ENCODE assay signal across 17 mouse cellular contexts in genomic region chr5:103771380-103771779, GRCm38 (mm10).
DNase-seq lines count a peak whose midpoint lies in the region; ATAC-seq and TF ChIP-seq lines count a peak whose summit lies in the region.
"Had no signal": no experiment of that assay in that cellular context is flagged by ENCODE, and none has a peak within 500 bp of the region (broad histone marks: within the 10 kb centered on the region; RNA-seq: fewer than 3 reads in every experiment).

No protein-coding gene starts in this region.

- H3K9me3 ChIP-seq in forebrain, embryonic 12.5 days = no peaks in the 10 kb centered on the region
- no peaks in the 10 kb centered on the region for H3K9me3 ChIP-seq in forebrain, embryonic 16.5 days (ENCODE audit: control insufficient read depth, low read length)
- H3K9me3 ChIP-seq in heart, embryonic 16.5 days (replicated peaks; ENCODE audit: control insufficient read depth, low read length) = no peaks in the 10 kb centered on the region
- H3K9me3 ChIP-seq in kidney, postnatal 0 days (replicated peaks; ENCODE audit: low read length) = no peaks in the 10 kb centered on the region
- H3K9me3 ChIP-seq in embryonic facial prominence, embryonic 10.5 days = no peaks in the 10 kb centered on the region
- H3K9me3 ChIP-seq: embryonic facial prominence, embryonic 12.5 days; megakaryocyte, embryonic 14.5 days had no signal

- no peak for TF ChIP-seq CTCF in kidney, postnatal 0 days (IDR thresholded peaks at IDR 0.05; ENCODE audit: low read depth)

- WGBS in forebrain, embryonic 12.5 days = 23% methylated on average over 6 of the region's 6 CpGs
- WGBS in forebrain, embryonic 16.5 days = 31% methylated on average over 6 of the region's 6 CpGs
- 52% methylated on average over 6 of the region's 6 CpGs for WGBS in heart, embryonic 16.5 days
- WGBS in kidney, postnatal 0 days = 36% methylated on average over 6 of the region's 6 CpGs
- WGBS in embryonic facial prominence, embryonic 10.5 days = 12% methylated on average over 6 of the region's 6 CpGs

- ATAC-seq in forebrain, embryonic 12.5 days (ENCODE audit: low FRiP score) = no peak
- no peak for ATAC-seq in forebrain, embryonic 16.5 days
- no peak for ATAC-seq in heart, embryonic 16.5 days (replicated peaks; ENCODE audit: extremely low read depth, insufficient read depth, low FRiP score)
- no peak for ATAC-seq in kidney, postnatal 0 days (replicated peaks; ENCODE audit: low FRiP score, low read depth)
- ATAC-seq: intestine, postnatal 0 days had no signal

- H3K36me3 ChIP-seq in forebrain, embryonic 12.5 days (replicated peaks) = no peaks in the 10 kb centered on the region
- no peaks in the 10 kb centered on the region for H3K36me3 ChIP-seq in forebrain, embryonic 16.5 days (ENCODE audit: control insufficient read depth, insufficient read depth)
- H3K36me3 ChIP-seq in heart, embryonic 16.5 days (ENCODE audit: control insufficient read depth, insufficient read depth) = no peaks in the 10 kb centered on the region
- no peaks in the 10 kb centered on the region for H3K36me3 ChIP-seq in kidney, postnatal 0 days (ENCODE audit: insufficient read depth, low read length)
- H3K36me3 ChIP-seq in embryonic facial prominence, embryonic 10.5 days (replicated peaks) = no peaks in the 10 kb centered on the region
- H3K36me3 ChIP-seq: embryonic facial prominence, embryonic 12.5 days had no signal

- H3K27me3 ChIP-seq in forebrain, embryonic 12.5 days = peaks cover 3% of the 10 kb centered on the region; the same call in 1 of the 2 replicates
- H3K27me3 ChIP-seq in forebrain, embryonic 16.5 days (replicated peaks; ENCODE audit: control insufficient read depth, insufficient read depth, low read length) = no peaks in the 10 kb centered on the region
- no peaks in the 10 kb centered on the region for H3K27me3 ChIP-seq in heart, embryonic 16.5 days (ENCODE audit: control insufficient read depth, insufficient read depth, low read length)
- no peaks in the 10 kb centered on the region for H3K27me3 ChIP-seq in kidney, postnatal 0 days (ENCODE audit: insufficient read depth, low read length)
- H3K27me3 ChIP-seq in embryonic facial prominence, embryonic 10.5 days (replicated peaks; ENCODE audit: low read depth, poor library complexity, severe bottlenecking) = no peaks in the 10 kb centered on the region
- H3K27me3 ChIP-seq: embryonic facial prominence, embryonic 12.5 days; megakaryocyte, embryonic 14.5 days; Patski had no signal

- H3K4me1 ChIP-seq in forebrain, embryonic 12.5 days = peaks cover 40% of the 10 kb centered on the region
- peaks cover 22% of the 10 kb centered on the region for H3K4me1 ChIP-seq in forebrain, embryonic 16.5 days (replicated peaks; ENCODE audit: control insufficient read depth, insufficient read depth, low read length)
- H3K4me1 ChIP-seq in heart, embryonic 16.5 days (ENCODE audit: control insufficient read depth, insufficient read depth, low read length) = peaks cover 57% of the 10 kb centered on the region
- H3K4me1 ChIP-seq in kidney, postnatal 0 days (replicated peaks; ENCODE audit: insufficient read depth, low read length) = peaks cover 50% of the 10 kb centered on the region
- peaks cover 44% of the 10 kb centered on the region for H3K4me1 ChIP-seq in embryonic facial prominence, embryonic 10.5 days

- H3K27ac ChIP-seq in forebrain, embryonic 12.5 days = 0 out of 2 replicates have a peak overlapping the region, but pooled peaks have one; percentile 26
- no peak overlapping the region for H3K27ac ChIP-seq in forebrain, embryonic 16.5 days (ENCODE audit: low read length)
- H3K27ac ChIP-seq in heart, embryonic 16.5 days (ENCODE audit: low read length) = peak overlapping the region; percentile 3; the same call in 1 of the 2 replicates
- H3K27ac ChIP-seq in kidney, postnatal 0 days = peak overlapping the region; percentile 92
- H3K27ac ChIP-seq in embryonic facial prominence, embryonic 10.5 days (replicated peaks) = peak overlapping the region; percentile 84
- H3K27ac ChIP-seq: liver, embryonic 14.5 days had no signal

- intact Hi-C loops in heart, postnatal 10 days (cut with DNase I) = no loop called here

- no peak overlapping the region for H3K4me3 ChIP-seq in forebrain, embryonic 12.5 days (replicated peaks)
- no peak overlapping the region for H3K4me3 ChIP-seq in forebrain, embryonic 16.5 days (replicated peaks; ENCODE audit: low read length)
- no peak overlapping the region for H3K4me3 ChIP-seq in heart, embryonic 16.5 days (ENCODE audit: low read length)
- no peak overlapping the region for H3K4me3 ChIP-seq in kidney, postnatal 0 days (replicated peaks; ENCODE audit: low read depth, low read length)
- H3K4me3 ChIP-seq in embryonic facial prominence, embryonic 10.5 days = no peak overlapping the region
- H3K4me3 ChIP-seq: embryonic facial prominence, embryonic 12.5 days; megakaryocyte, embryonic 14.5 days had no signal

- H3K4me2 ChIP-seq in forebrain, embryonic 12.5 days = no peak overlapping the region
- H3K4me2 ChIP-seq in forebrain, embryonic 16.5 days (ENCODE audit: low read length) = no peak overlapping the region
- no peak overlapping the region; the same call in 1 of the 2 replicates for H3K4me2 ChIP-seq in heart, embryonic 16.5 days (ENCODE audit: low read depth, low read length)
- no peak overlapping the region for H3K4me2 ChIP-seq in kidney, postnatal 0 days (ENCODE audit: low read length)
- H3K4me2 ChIP-seq: embryonic facial prominence, embryonic 12.5 days had no signal

- no peak for DNase-seq in heart, postnatal 10 days
- DNase-seq in kidney, postnatal 0 days (ENCODE audit: low spot score) = no peak
- no peak for DNase-seq in kidney, adult 9 months
- no peak for DNase-seq in embryonic facial prominence, embryonic 10.5 days (ENCODE audit: low spot score)
- no peak for DNase-seq in cerebellum, postnatal 25 days
- DNase-seq: cerebellum, adult 9-11 months; layer of hippocampus, adult 9-11 months; lung, postnatal 10 days; thymus, adult 2 months had no signal

- no peak overlapping the region for H3K9ac ChIP-seq in forebrain, embryonic 12.5 days
- H3K9ac ChIP-seq in forebrain, embryonic 16.5 days (replicated peaks; ENCODE audit: low read depth, low read length) = no peak overlapping the region
- no peak overlapping the region for H3K9ac ChIP-seq in heart, embryonic 16.5 days (ENCODE audit: low read length)
- H3K9ac ChIP-seq in kidney, postnatal 0 days (ENCODE audit: low read depth, low read length) = no peak overlapping the region
- H3K9ac ChIP-seq: embryonic facial prominence, embryonic 12.5 days; liver, embryonic 14.5 days had no signal
